Mouse (Mus musculus) myocyte (in vitro differentiated cells): Measurements from ENCODE around the gene Mettl7b. TPM values are rescaled to one million over a fixed set of nuclear protein-coding genes. Genes with fewer than 3 reads are reported as not detected.
A peak's percentile ranks its signal among the peaks of the same experiment; 100 is the strongest.

Experiments
- H3K27me3 ChIP-seq: one replicate; pipeline ENCODE4 v1.6.1; 2011; ENCODE audit not compliant: control insufficient read depth, insufficient read depth, insufficient read length
- H3K36me3 ChIP-seq: one replicate; pipeline ENCODE4 v1.6.1; 2011; ENCODE audit not compliant: control insufficient read depth, insufficient read depth
- H3K4me2 ChIP-seq: one replicate; pipeline ENCODE4 v1.6.1; 2011; ENCODE audit warnings: low read depth, control low read depth
- H3K4me3 ChIP-seq: one replicate; pipeline ENCODE4 v1.5.1; 2011; ENCODE audit warnings: mild to moderate bottlenecking, control low read depth, moderate library complexity
- H3K79me2 ChIP-seq: one replicate; pipeline ENCODE4 v1.6.1; 2011; ENCODE audit not compliant: control insufficient read depth, insufficient read depth
- H3ac ChIP-seq: one replicate; pipeline ENCODE4 v1.6.1; 2011; ENCODE audit not compliant: control insufficient read depth, insufficient read length
- CEBPB ChIP-seq: IDR thresholded peaks from 2 replicates; pipeline ENCODE4 v1.6.1; 2011; ENCODE audit warnings: mild to moderate bottlenecking, moderate library complexity; ENCODE audit not compliant: poor library complexity, insufficient read depth, severe bottlenecking
- E2F4 ChIP-seq: IDR thresholded peaks from one replicate; pipeline ENCODE4 v1.6.1; 2011; ENCODE audit warnings: mild to moderate bottlenecking, control low read depth, moderate library complexity; ENCODE audit not compliant: insufficient read depth
- MAX ChIP-seq: IDR thresholded peaks from one replicate; pipeline ENCODE4 v1.6.1; 2011; ENCODE audit warnings: low read depth, mild to moderate bottlenecking, control low read depth
- MYOD1 ChIP-seq, 3 experiments: IDR thresholded peaks; one replicate each; pipeline ENCODE4 v1.6.1; 2011; ENCODE audit warnings: control low read depth in 2 of 3, low read depth in 2 of 3, mild to moderate bottlenecking in 2 of 3, moderate library complexity in 1 of 3; ENCODE audit not compliant: insufficient read length in 2 of 3, control insufficient read depth in 1 of 3
- MYOG ChIP-seq, 3 experiments: IDR thresholded peaks; one replicate each; pipeline ENCODE4 v1.6.1; 2011; ENCODE audit warnings: control low read depth in 2 of 3, low read depth in 2 of 3, mild to moderate bottlenecking in 2 of 3; ENCODE audit not compliant: insufficient read length in 2 of 3, control insufficient read depth in 1 of 3, insufficient read depth in 1 of 3
- POLR2A ChIP-seq: IDR thresholded peaks from one replicate; pipeline ENCODE4 v1.6.1; 2011; ENCODE audit warnings: low read depth, mild to moderate bottlenecking, control low read depth, moderate library complexity; ENCODE audit not compliant: insufficient read length
- POLR2AphosphoS2 ChIP-seq: IDR thresholded peaks from one replicate; pipeline ENCODE4 v1.6.1; 2011; ENCODE audit warnings: low read depth, control low read depth; ENCODE audit not compliant: insufficient read length
- REST ChIP-seq: IDR thresholded peaks from one replicate; pipeline ENCODE4 v1.6.1; 2011; ENCODE audit warnings: mild to moderate bottlenecking, control low read depth, moderate library complexity; ENCODE audit not compliant: insufficient read depth, insufficient read length
- SRF ChIP-seq: IDR thresholded peaks from one replicate; pipeline ENCODE4 v1.6.1; 2011; ENCODE audit warnings: low read depth; ENCODE audit not compliant: control insufficient read depth, insufficient read length
- TCF12 ChIP-seq: IDR thresholded peaks from one replicate; pipeline ENCODE4 v1.6.1; 2011; ENCODE audit warnings: mild to moderate bottlenecking, control low read depth; ENCODE audit not compliant: poor library complexity, insufficient read depth, severe bottlenecking
- TCF3 ChIP-seq: IDR thresholded peaks from one replicate; pipeline ENCODE4 v1.6.1; 2011; ENCODE audit warnings: low read depth, control low read depth; ENCODE audit not compliant: insufficient read length
- USF1 ChIP-seq: IDR thresholded peaks from one replicate; pipeline ENCODE4 v1.6.1; 2011; ENCODE audit warnings: low read depth, mild to moderate bottlenecking, control low read depth, moderate library complexity
- polyA plus RNA-seq: library from polyadenylated mRNA; unstranded; fragments of >200 nt; fragmentation: generic; extraction: Trizol; gene quantifications from one replicate; pipeline ENCODE4 v1.2.1, GENCODE M21; 2012; ENCODE audit warnings: missing spikeins

Gene Mettl7b
- polyA plus RNA-seq, 1 experiment, result 0.71 TPM

- Histone ChIP-seq H3ac (peak overlapping the region; percentile 47), H3K79me2 (peaks cover 82% of the 10 kb centered on the region), H3K4me3 (peak overlapping the region; percentile 91), H3K36me3 (peaks cover 14% of the 10 kb centered on the region), H3K27me3 (no peaks in the 10 kb centered on the region), H3K4me2 (peak overlapping the region; percentile 98)
- TF ChIP-seq POLR2AphosphoS2 (peak; percentile 64), POLR2A (peak; percentile 50), E2F4 (no peak)
Observed at GRCm38 (mm10) chr10:128935826-128936440, 24.9 kb downstream of the Mettl7b start.

GRCm38 (mm10) chr10:128934997-128935787 is 25.6 kb downstream of the Mettl7b start:
- Histone ChIP-seq H3K4me3 (peak overlapping the region; percentile 91), H3K79me2 (peaks cover 74% of the 10 kb centered on the region), H3K27me3 (no peaks in the 10 kb centered on the region), H3K4me2 (peak overlapping the region; percentile 98), H3ac (peak overlapping the region; percentile 47), H3K36me3 (peaks cover 7% of the 10 kb centered on the region)
- no peak for TF ChIP-seq MAX

GRCm38 (mm10) chr10:128933976-128934721 is 26.6 kb downstream of the Mettl7b start:
- Histone ChIP-seq H3K4me2 (peak overlapping the region; percentile 98), H3ac (peak overlapping the region; percentile 47), H3K4me3 (peak overlapping the region; percentile 91), H3K79me2 (peaks cover 64% of the 10 kb centered on the region), H3K27me3 (no peaks in the 10 kb centered on the region), H3K36me3 (no peaks in the 10 kb centered on the region)
- TF ChIP-seq SRF (no peak), MAX (no peak), POLR2A (peak; percentile 10), MYOD1 (IDR thresholded peaks at IDR 0.05; ENCODE audit: control insufficient read depth in 1 of 3, insufficient read length in 2 of 3, low read depth in 2 of 3) (no peak), CEBPB (no peak), USF1 (no peak), TCF3 (no peak), REST (no peak), POLR2AphosphoS2 (peak; percentile 18), TCF12 (no peak), MYOG (IDR thresholded peaks at IDR 0.05; ENCODE audit: control insufficient read depth in 1 of 3, insufficient read depth in 1 of 3, insufficient read length in 2 of 3, low read depth in 2 of 3) (no peak), E2F4 (no peak)

- Histone ChIP-seq H3K27me3 (no peaks in the 10 kb centered on the region), H3K79me2 (peaks cover 58% of the 10 kb centered on the region), H3K4me2 (peak within 1 kb of the TSS; percentile 98), H3K36me3 (no peaks in the 10 kb centered on the region), H3ac (peak within 1 kb of the TSS; percentile 47), H3K4me3 (peak within 1 kb of the TSS; percentile 91)
- TF ChIP-seq SRF (no peak), POLR2AphosphoS2 (peak; percentile 84), POLR2A (peak; percentile 82), CEBPB (no peak), E2F4 (no peak), MYOD1 (IDR thresholded peaks at IDR 0.05; ENCODE audit: control insufficient read depth in 1 of 3, insufficient read length in 2 of 3, low read depth in 2 of 3) (peak in 1 of 3 experiments; percentile 3), TCF3 (no peak)
Observed at GRCm38 (mm10) chr10:128933574-128933973, 27.2 kb downstream of the Mettl7b start, which contains the start of gene Itga7. Gene Itga7 (plus strand): TSS chr10:128933818.

- TF ChIP-seq E2F4, result no peak
- TF ChIP-seq POLR2A, result no peak
- peak; percentile 36; the same call in 1 of the 2 replicates for TF ChIP-seq CEBPB
- no peak for TF ChIP-seq SRF
- TF ChIP-seq MAX, result no peak
- no peak for TF ChIP-seq REST
- TF ChIP-seq USF1, result peak; percentile 14
- no peak for TF ChIP-seq POLR2AphosphoS2
- peak; percentile 73 to 92 (median 89) for TF ChIP-seq MYOD1 (IDR thresholded peaks at IDR 0.05; ENCODE audit: control insufficient read depth in 1 of 3, insufficient read length in 2 of 3, low read depth in 2 of 3)
- peak; percentile 25 to 93 (median 88) for TF ChIP-seq MYOG (IDR thresholded peaks at IDR 0.05; ENCODE audit: control insufficient read depth in 1 of 3, insufficient read depth in 1 of 3, insufficient read length in 2 of 3, low read depth in 2 of 3)
- TF ChIP-seq TCF12, result peak; percentile 91
- peak; percentile 58 for TF ChIP-seq TCF3
- peak overlapping the region; percentile 91 for H3K4me2 ChIP-seq
- H3K27me3 ChIP-seq, result no peaks in the 10 kb centered on the region
- H3K4me3 ChIP-seq, result no peak overlapping the region
- H3K36me3 ChIP-seq, result no peaks in the 10 kb centered on the region
- H3K79me2 ChIP-seq, result peaks cover 37% of the 10 kb centered on the region
- no peak overlapping the region for H3ac ChIP-seq
Observed at GRCm38 (mm10) chr10:128931441-128931840, 29.3 kb downstream of the Mettl7b start.
